Mouse (Mus musculus) brain, embryonic 14.5 days (tissue): Measurements from ENCODE around the gene Mark2.

Experiments used
- CTCF ChIP-seq: fragments of 200-500 bp; IDR thresholded peaks from 2 replicates; pipeline ENCODE4 v1.5.1; 2012; ENCODE audit warnings: inconsistent platforms, mild to moderate bottlenecking, moderate library complexity, borderline replicate concordance; ENCODE audit not compliant: insufficient read depth, insufficient read length; ENCODE audit errors: extremely low read depth
- POLR2A ChIP-seq: fragments of 200-500 bp; IDR thresholded peaks from 2 replicates; pipeline ENCODE4 v1.6.1; 2012; ENCODE audit warnings: mild to moderate bottlenecking, inconsistent platforms, borderline replicate concordance; ENCODE audit not compliant: poor library complexity, insufficient read depth, insufficient read length, severe bottlenecking; ENCODE audit errors: extremely low read depth

GRCm38 (mm10) chr19:7321391-7321790 lies 20.3 kb downstream of the Mark2 start:
- no peak for TF ChIP-seq CTCF
- TF ChIP-seq POLR2A: no peak
